Mouse (Mus musculus) spleen, adult 10 weeks (tissue): ENCODE measurements around the gene Trpc6. TPM values are rescaled to one million over a fixed set of nuclear protein-coding genes. Genes with fewer than 3 reads are reported as not detected.

Experiments
- polyA plus RNA-seq: library from polyadenylated mRNA; stranded (reverse); fragments of 350-450 nt; fragmentation: Illumina TruSeq; extraction: RNeasy Lipid Tissue Mini Kit (QIAGEN cat#74804); gene quantifications from one replicate; pipeline ENCODE4 v1.2.3, GENCODE M21; 2015; ENCODE audit warnings: low replicate concordance; ENCODE audit not compliant: insufficient read depth

The Trpc6 gene
- polyA plus RNA-seq = 1.8 TPM

DNA sequence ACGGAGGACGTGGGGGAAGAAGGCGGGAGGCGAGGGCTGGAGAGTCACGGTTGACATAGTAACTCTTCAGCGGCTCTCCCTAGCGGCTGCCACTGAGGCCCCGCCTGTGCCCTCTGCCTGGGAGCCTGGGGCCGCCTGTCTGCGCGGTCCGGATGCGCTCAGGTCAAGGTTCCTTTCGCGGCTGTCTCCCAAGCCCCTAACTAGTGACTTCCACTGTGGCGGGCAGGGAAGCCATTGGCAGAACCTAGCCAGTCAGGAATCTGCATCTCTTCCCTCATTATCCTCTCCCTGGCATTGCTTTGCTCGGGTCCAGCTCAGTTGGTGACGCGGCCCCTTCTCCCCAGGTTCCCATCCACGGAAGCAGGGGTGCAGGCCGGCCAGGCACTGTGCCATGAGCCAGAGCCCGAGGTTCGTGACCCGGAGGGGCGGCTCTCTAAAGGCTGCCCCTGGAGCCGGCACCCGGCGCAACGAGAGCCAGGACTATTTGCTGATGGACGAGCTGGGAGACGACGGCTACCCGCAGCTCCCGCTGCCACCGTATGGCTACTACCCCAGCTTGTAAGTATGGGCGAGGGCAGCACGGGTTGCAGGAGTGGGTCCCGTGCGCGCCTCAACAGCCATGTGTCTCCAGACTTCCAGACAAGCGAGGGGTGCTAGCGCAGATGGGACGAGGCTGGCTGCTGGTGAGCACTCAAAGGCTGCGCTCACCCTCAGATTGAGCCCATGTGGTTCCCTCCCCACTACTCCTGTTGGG, at the start of gene Trpc6:
TSS of gene Trpc6 (plus strand) at position 102 of the 754 bp plus-strand sequence.

